Mouse (Mus musculus) effector memory CD4-positive, alpha-beta T cell, adult 7 months (primary cell): Measurements from ENCODE around the gene Mob1a. TPM values are rescaled to one million over a fixed set of nuclear protein-coding genes. Genes with fewer than 3 reads are reported as not detected.

Source experiments
- polyA plus RNA-seq: library from polyadenylated mRNA; unstranded; fragments of 100-300 nt; shearing (Covaris generic); gene quantifications from one replicate; pipeline ENCODE4 v1.2.1, GENCODE M21; 2017

Mob1a gene
- 177 TPM for polyA plus RNA-seq

GRCm38 (mm10) chr6:83325525-83326393, at the start of gene Mob1a, which contains the start of gene Mthfd2:
TSS of gene Mob1a (plus strand) at chr6:83326016.
TSS of gene Mthfd2 (minus strand) at chr6:83325908.

GRCm38 (mm10) chr6:83348873-83349272, 23.1 kb downstream of the Mob1a start, which contains the start of gene Bola3:
TSS of gene Bola3 (plus strand) at chr6:83349147.

Other genes with a start within 250 kb of the Mob1a start
- gene Pcgf1, start 248.1 kb upstream of the Mob1a start, polyA plus RNA-seq, result 21.1 TPM
- gene Lbx2, start 239.6 kb upstream of the Mob1a start, polyA plus RNA-seq, result not detected
- gene Ccdc142, start 224.4 kb upstream of the Mob1a start, polyA plus RNA-seq, result 2.2 TPM
- gene Gm42688, start 224.4 kb upstream of the Mob1a start, polyA plus RNA-seq, result 6.5 TPM
- gene Mrpl53, start 217.0 kb upstream of the Mob1a start, polyA plus RNA-seq, result 30.5 TPM
- 66.0 TPM for gene Mogs, start 210.5 kb upstream of the Mob1a start, polyA plus RNA-seq
- 61.8 TPM for gene Wbp1, start 204.5 kb upstream of the Mob1a start, polyA plus RNA-seq
- gene Ino80b, start 200.6 kb upstream of the Mob1a start, polyA plus RNA-seq, result 31.8 TPM
- gene Rtkn, start 190.6 kb upstream of the Mob1a start, polyA plus RNA-seq, result 0.94 TPM
- 1.3 TPM for gene Wdr54, start 169.6 kb upstream of the Mob1a start, polyA plus RNA-seq
- gene 1700003E16Rik, start 169.6 kb upstream of the Mob1a start, polyA plus RNA-seq, result not detected
- gene Dctn1, start 160.1 kb upstream of the Mob1a start, polyA plus RNA-seq, result 63.3 TPM
- gene Slc4a5, start 106.2 kb upstream of the Mob1a start, polyA plus RNA-seq, result not detected
- gene Mthfd2, start 108 bp upstream of the Mob1a start, polyA plus RNA-seq, result 54.7 TPM
- gene Bola3, start 23.1 kb downstream of the Mob1a start, polyA plus RNA-seq, result 56.9 TPM
- gene Tet3, start 133.1 kb downstream of the Mob1a start, polyA plus RNA-seq, result 27.0 TPM
- gene Dguok, start 181.0 kb downstream of the Mob1a start, polyA plus RNA-seq, result 87.0 TPM
- gene Actg2, start 210.2 kb downstream of the Mob1a start, polyA plus RNA-seq, result 0.51 TPM
- gene Stambp, start 246.7 kb downstream of the Mob1a start, polyA plus RNA-seq, result 29.2 TPM